Mouse (Mus musculus): ENCODE data around the gene Pde1a.

DNA sequence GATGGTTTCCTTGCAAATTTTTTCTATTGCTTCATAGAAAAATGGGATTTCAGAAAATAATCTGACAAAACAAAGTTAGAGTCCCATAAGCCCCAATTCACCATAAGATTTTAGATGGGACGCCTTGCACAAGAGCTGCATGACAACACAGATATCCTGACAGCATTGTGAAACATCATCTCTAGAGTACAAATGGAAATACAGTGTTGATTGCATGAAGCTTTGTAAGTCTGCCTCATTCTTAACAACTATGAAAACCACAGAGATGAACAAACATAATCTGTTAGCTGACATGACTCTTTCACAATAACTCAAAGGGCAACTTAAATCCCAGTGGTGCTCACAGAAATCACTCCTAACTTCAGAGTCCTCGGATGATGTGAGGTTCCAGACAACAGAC, 29.5 kb upstream of the Pde1a start:
- TF ChIP-seq CTCF (IDR thresholded peaks at IDR 0.05; ENCODE audit: extremely low read depth, insufficient read length, insufficient replicate concordance, low read depth, low read length) (no peak), POLR2A (IDR thresholded peaks at IDR 0.05; ENCODE audit: low read depth, low read length) (no peak)
